Mouse (Mus musculus) neural tube, embryonic 11.5 days (tissue): ENCODE measurements around the gene Slc2a8. TPM values are rescaled to one million over a fixed set of nuclear protein-coding genes. Genes with fewer than 3 reads are reported as not detected.

ENCODE experiments used
- ATAC-seq: fragments of 200-750 bp; cut with Nextera tagmentation; 2 replicates; pipeline ENCODE4 v1.8.0; 2017; ENCODE audit warnings: moderate number of reproducible peaks, mild to moderate bottlenecking, moderate TSS enrichment, moderate library complexity; ENCODE audit not compliant: insufficient read depth, low FRiP score, low TSS enrichment
- DNase-seq: peaks from one replicate; pipeline ENCODE4 v3.0.0-alpha.2; 2015; ENCODE audit warnings: low spot score
- H3K27ac ChIP-seq: fragments of 300-500 bp; sonication (generic); 2 replicates; pipeline ENCODE4 v1.5.1; 2014; ENCODE audit warnings: low read depth, mild to moderate bottlenecking, low read length
- H3K27me3 ChIP-seq: fragments of 300-500 bp; sonication (generic); 2 replicates; pipeline ENCODE4 v1.6.1; 2014; ENCODE audit warnings: mild to moderate bottlenecking, low read length, mixed read lengths; ENCODE audit not compliant: control insufficient read depth, insufficient read depth
- H3K36me3 ChIP-seq: fragments of 300-500 bp; sonication (generic); 2 replicates; pipeline ENCODE4 v1.6.1; 2014; ENCODE audit warnings: mild to moderate bottlenecking, low read length, moderate library complexity, mixed read lengths; ENCODE audit not compliant: control insufficient read depth, insufficient read depth
- H3K4me1 ChIP-seq: fragments of 300-500 bp; sonication (generic); 2 replicates; pipeline ENCODE4 v1.6.1; 2014; ENCODE audit warnings: low read length, mixed read lengths; ENCODE audit not compliant: control insufficient read depth, insufficient read depth
- H3K4me2 ChIP-seq: fragments of 300-500 bp; sonication (generic); 2 replicates; pipeline ENCODE4 v1.6.1; 2014; ENCODE audit warnings: low read depth, mild to moderate bottlenecking, moderate library complexity
- H3K4me3 ChIP-seq: fragments of 300-500 bp; sonication (generic); 2 replicates; pipeline ENCODE4 v1.5.1; 2014; ENCODE audit warnings: low read depth, low read length
- H3K9ac ChIP-seq: fragments of 300-500 bp; sonication (generic); 2 replicates; pipeline ENCODE4 v1.6.1; 2014; ENCODE audit warnings: mild to moderate bottlenecking, low read length
- H3K9me3 ChIP-seq: fragments of 300-500 bp; sonication (generic); 2 replicates; pipeline ENCODE4 v1.6.1; 2016; ENCODE audit warnings: low read length; ENCODE audit not compliant: control insufficient read depth
- WGBS: fragments of 180-500 bp; shearing (Covaris S2); extraction: QIAGEN DNeasy Blood & Tissue Kit; methylation state at CpG from one replicate; pipeline ENCODE4 v1.1.7; 2014; 5-methylcytosine and 5-hydroxymethylcytosine counted together
- polyA plus RNA-seq: library from polyadenylated mRNA; unstranded; fragments of >200 nt; fragmentation: Nextera tagmentation; extraction: Ambion mirVana; gene quantifications from 2 replicates; pipeline ENCODE4 v1.2.1, GENCODE M21; 2014

Slc2a8 gene
- polyA plus RNA-seq, 1 experiment from 2014 or later, result 13.3 TPM

DNA sequence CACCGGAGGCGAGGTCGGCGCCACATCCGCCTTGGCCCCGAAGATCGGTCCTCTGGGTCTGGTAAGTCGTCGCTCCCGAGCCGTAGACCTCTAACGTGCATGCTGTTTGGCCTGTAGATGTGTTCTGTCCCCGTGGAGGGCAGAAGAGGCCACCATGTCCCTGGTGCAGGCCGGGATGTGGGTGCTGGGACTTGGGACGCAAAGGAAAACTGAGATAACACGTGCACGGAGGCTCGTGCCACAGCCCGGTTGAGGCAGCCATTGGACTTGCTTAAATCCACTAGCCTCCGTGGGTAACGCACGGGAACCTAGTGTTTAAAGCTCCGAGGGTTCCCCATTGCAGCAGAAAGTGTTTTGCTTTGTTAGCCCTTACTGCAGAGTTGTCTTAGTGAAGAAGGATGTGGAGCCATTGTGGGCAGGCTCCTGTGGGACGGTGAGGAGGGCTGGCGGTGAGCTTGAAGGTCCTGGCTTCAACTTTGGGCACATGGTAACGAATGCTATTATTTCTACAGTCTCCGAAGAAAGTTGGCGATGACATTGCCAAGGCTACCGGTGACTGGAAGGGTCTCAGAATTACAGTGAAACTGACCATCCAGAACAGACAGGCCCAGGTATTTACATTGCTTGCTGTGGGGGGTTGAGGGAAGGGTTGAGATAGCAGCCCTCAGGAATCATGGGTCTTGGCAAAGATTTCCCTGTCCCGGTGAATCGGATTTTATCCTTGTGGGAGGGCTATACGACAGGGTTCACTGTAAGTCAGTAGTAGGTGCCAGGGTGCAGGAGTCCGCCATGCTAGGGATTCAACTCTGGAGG lies 19.6 kb downstream of the Slc2a8 start:
- WGBS, result under 1% methylated on average over 33 of the region's 33 CpGs
- H3K27ac ChIP-seq, result peak overlapping the region; percentile 82
- H3K4me3 ChIP-seq, result peak overlapping the region; percentile 95
- peak overlapping the region; percentile 95 for H3K4me2 ChIP-seq
- no peak for ATAC-seq
- H3K36me3 ChIP-seq, result peaks cover 8% of the 10 kb centered on the region
- H3K9me3 ChIP-seq, result no peaks in the 10 kb centered on the region
- peaks cover 21% of the 10 kb centered on the region for H3K4me1 ChIP-seq
- DNase-seq, result peak; percentile 41
- H3K9ac ChIP-seq, result peak overlapping the region; percentile 96
- H3K27me3 ChIP-seq, result no peaks in the 10 kb centered on the region

- peak within 1 kb of the TSS; percentile 95 for H3K4me3 ChIP-seq
- H3K9ac ChIP-seq, result peak within 1 kb of the TSS; percentile 96
- H3K36me3 ChIP-seq, result peaks cover 8% of the 10 kb centered on the region
- DNase-seq (peak; percentile 94), ATAC-seq (peak; percentile 88)
- H3K4me2 ChIP-seq, result peak within 1 kb of the TSS; percentile 95
- H3K4me1 ChIP-seq, result peaks cover 19% of the 10 kb centered on the region
- 3% methylated on average over 52 of the region's 55 CpGs for WGBS
- no peaks in the 10 kb centered on the region for H3K27me3 ChIP-seq
- H3K9me3 ChIP-seq, result no peaks in the 10 kb centered on the region
- peak within 1 kb of the TSS; percentile 82 for H3K27ac ChIP-seq
Observed at GRCm38 (mm10) chr2:32961192-32961995, 20.5 kb downstream of the Slc2a8 start, which contains the start of the genes Rpl12 and Lrsam1. Gene Rpl12 (plus strand): TSS chr2:32961559. Gene Lrsam1 (minus strand): TSS chr2:32961614.

- WGBS, result 93% methylated on average over 4 of the region's 4 CpGs
- Histone ChIP-seq H3K27ac (no peak overlapping the region), H3K4me2 (peak overlapping the region; percentile 95), H3K27me3 (no peaks in the 10 kb centered on the region), H3K9me3 (no peaks in the 10 kb centered on the region), H3K4me1 (peaks cover 16% of the 10 kb centered on the region), H3K36me3 (peaks cover 8% of the 10 kb centered on the region), H3K4me3 (peak overlapping the region; percentile 95; the same call in 1 of the 2 replicates), H3K9ac (peak overlapping the region; percentile 96)
- no peak for ATAC-seq
- DNase-seq, result no peak
Observed at GRCm38 (mm10) chr2:32960273-32960672, 21.6 kb downstream of the Slc2a8 start.

- no peak overlapping the region for H3K9ac ChIP-seq
- ATAC-seq (no peak), DNase-seq (no peak)
- H3K4me2 ChIP-seq, result no peak overlapping the region
- H3K27ac ChIP-seq, result no peak overlapping the region
- no peaks in the 10 kb centered on the region for H3K27me3 ChIP-seq
- H3K36me3 ChIP-seq, result peaks cover 6% of the 10 kb centered on the region
- WGBS, result 58% methylated on average over 8 of the region's 8 CpGs
- H3K4me3 ChIP-seq, result no peak overlapping the region
- peaks cover 3% of the 10 kb centered on the region; the same call in 1 of the 2 replicates for H3K9me3 ChIP-seq
- H3K4me1 ChIP-seq, result peaks cover 7% of the 10 kb centered on the region
Observed at GRCm38 (mm10) chr2:32957344-32957743, 24.5 kb downstream of the Slc2a8 start.

GRCm38 (mm10) chr2:32954581-32954980 lies 27.3 kb downstream of the Slc2a8 start:
- Histone ChIP-seq H3K36me3 (peaks cover 6% of the 10 kb centered on the region), H3K4me2 (no peak overlapping the region), H3K9me3 (peaks cover 3% of the 10 kb centered on the region; the same call in 1 of the 2 replicates), H3K4me1 (no peaks in the 10 kb centered on the region), H3K27ac (no peak overlapping the region), H3K4me3 (no peak overlapping the region), H3K27me3 (no peaks in the 10 kb centered on the region), H3K9ac (no peak overlapping the region)
- no peak for ATAC-seq
- WGBS, result 92% methylated on average over 2 of the region's 2 CpGs
- no peak for DNase-seq

DNA sequence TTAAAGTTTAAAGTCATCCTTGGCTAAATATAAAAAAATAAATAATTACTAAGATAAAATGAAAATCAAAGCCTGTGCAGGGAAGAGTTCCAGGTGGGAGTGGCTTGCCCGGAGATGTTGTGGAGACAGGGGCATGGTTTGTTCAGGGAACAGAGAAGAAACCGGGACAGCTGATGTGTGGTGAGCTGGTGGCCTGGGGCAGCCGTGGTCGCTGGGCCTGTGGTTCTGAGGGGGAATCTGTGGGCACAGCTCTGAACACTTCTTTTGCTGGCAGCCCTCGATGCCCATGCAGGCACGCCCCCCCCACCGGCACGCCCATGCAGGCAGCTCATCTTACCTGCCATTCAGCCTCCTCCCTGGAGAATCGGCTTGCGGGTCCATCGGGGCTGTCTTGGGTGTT lies 34.4 kb downstream of the Slc2a8 start:
- Histone ChIP-seq H3K4me3 (no peak overlapping the region), H3K27me3 (no peaks in the 10 kb centered on the region), H3K9me3 (no peaks in the 10 kb centered on the region), H3K36me3 (no peaks in the 10 kb centered on the region), H3K27ac (no peak overlapping the region), H3K4me1 (no peaks in the 10 kb centered on the region), H3K9ac (no peak overlapping the region), H3K4me2 (no peak overlapping the region)
- ATAC-seq (no peak), DNase-seq (no peak)
- 92% methylated on average over 11 of the region's 11 CpGs for WGBS

- DNase-seq, result no peak
- no peak for ATAC-seq
- Histone ChIP-seq H3K9ac (no peak overlapping the region), H3K27me3 (no peaks in the 10 kb centered on the region), H3K27ac (no peak overlapping the region), H3K4me3 (no peak overlapping the region), H3K36me3 (peaks cover 4% of the 10 kb centered on the region; the same call in 1 of the 2 replicates), H3K4me2 (no peak overlapping the region), H3K4me1 (no peaks in the 10 kb centered on the region), H3K9me3 (no peaks in the 10 kb centered on the region)
- 97% methylated on average over 4 of the region's 4 CpGs for WGBS
Observed at GRCm38 (mm10) chr2:32940483-32940882, 41.4 kb downstream of the Slc2a8 start.

- no peak overlapping the region for H3K9ac ChIP-seq
- no peak for ATAC-seq
- H3K4me2 ChIP-seq, result no peak overlapping the region
- H3K36me3 ChIP-seq, result peaks cover 4% of the 10 kb centered on the region; the same call in 1 of the 2 replicates
- no peaks in the 10 kb centered on the region for H3K4me1 ChIP-seq
- 64% methylated on average over 5 of the region's 5 CpGs for WGBS
- H3K9me3 ChIP-seq, result no peaks in the 10 kb centered on the region
- H3K4me3 ChIP-seq, result no peak overlapping the region
- no peak overlapping the region for H3K27ac ChIP-seq
- H3K27me3 ChIP-seq, result no peaks in the 10 kb centered on the region
- no peak for DNase-seq
Observed at GRCm38 (mm10) chr2:32939418-32939817, 42.5 kb downstream of the Slc2a8 start.
